Mouse (Mus musculus) midbrain, embryonic 10.5 days (tissue): ENCODE measurements around the gene Gm6525. TPM values are rescaled to one million over a fixed set of nuclear protein-coding genes. Genes with fewer than 3 reads are reported as not detected.
A peak's percentile ranks its signal among the peaks of the same experiment; 100 is the strongest.

ENCODE experiments used
- DNase-seq: peaks from one replicate; pipeline ENCODE4 v3.0.0-alpha.2; 2017; ENCODE audit warnings: low spot score
- H3K27ac ChIP-seq: fragments of 300-500 bp; sonication (generic); replicated peaks from 2 replicates; pipeline ENCODE4 v1.5.1; 2016; ENCODE audit warnings: mild to moderate bottlenecking
- H3K27me3 ChIP-seq: fragments of 300-500 bp; sonication (generic); 2 replicates; pipeline ENCODE4 v1.6.1; 2016; ENCODE audit warnings: low read depth, mild to moderate bottlenecking; ENCODE audit not compliant: poor library complexity, severe bottlenecking
- H3K36me3 ChIP-seq: fragments of 300-500 bp; sonication (generic); 2 replicates; pipeline ENCODE4 v1.6.1; 2016; ENCODE audit warnings: mild to moderate bottlenecking, moderate library complexity
- H3K4me1 ChIP-seq: fragments of 300-500 bp; sonication (generic); 2 replicates; pipeline ENCODE4 v1.6.1; 2016
- H3K4me3 ChIP-seq: fragments of 300-500 bp; sonication (generic); 2 replicates; pipeline ENCODE4 v1.5.1; 2016; ENCODE audit warnings: mild to moderate bottlenecking, moderate library complexity
- H3K9me3 ChIP-seq: fragments of 300-500 bp; sonication (generic); replicated peaks from 2 replicates; pipeline ENCODE4 v1.6.1; 2016; ENCODE audit warnings: mild to moderate bottlenecking
- WGBS: fragments of 180-500 bp; shearing (Covaris S2); methylation state at CpG from one replicate; pipeline ENCODE4 v1.1.7; 2016; 5-methylcytosine and 5-hydroxymethylcytosine counted together
- polyA plus RNA-seq: library from polyadenylated mRNA; unstranded; fragments of >200 nt; fragmentation: Nextera tagmentation; extraction: Ambion mirVana; gene quantifications from 2 replicates; pipeline ENCODE4 v1.2.1, GENCODE M21; 2016

The Gm6525 gene
- polyA plus RNA-seq, 1 experiment from 2014 or later = 1.8 TPM

GRCm38 (mm10) chr3:84205650-84206049, 31.7 kb downstream of the Gm6525 start:
- Histone ChIP-seq H3K27me3 (no peaks in the 10 kb centered on the region), H3K27ac (no peak overlapping the region), H3K4me3 (no peak overlapping the region), H3K36me3 (peaks cover 93% of the 10 kb centered on the region), H3K9me3 (no peaks in the 10 kb centered on the region), H3K4me1 (peaks cover 8% of the 10 kb centered on the region)
- DNase-seq = no peak
- 91% methylated on average over 6 of the region's 6 CpGs for WGBS

GRCm38 (mm10) chr3:84206106-84206505, 32.2 kb downstream of the Gm6525 start:
- H3K27me3 ChIP-seq = no peaks in the 10 kb centered on the region
- H3K36me3 ChIP-seq = peaks cover 88% of the 10 kb centered on the region
- DNase-seq = no peak
- H3K27ac ChIP-seq = no peak overlapping the region
- WGBS = 91% methylated on average over 3 of the region's 3 CpGs
- H3K4me1 ChIP-seq = peaks cover 8% of the 10 kb centered on the region
- H3K4me3 ChIP-seq = no peak overlapping the region
- no peaks in the 10 kb centered on the region for H3K9me3 ChIP-seq

- WGBS = 74% methylated on average over 2 of the region's 2 CpGs
- no peak for DNase-seq
- H3K4me3 ChIP-seq = no peak overlapping the region
- H3K4me1 ChIP-seq = peaks cover 8% of the 10 kb centered on the region
- H3K27ac ChIP-seq = no peak overlapping the region
- no peaks in the 10 kb centered on the region for H3K27me3 ChIP-seq
- H3K9me3 ChIP-seq = no peaks in the 10 kb centered on the region
- peaks cover 76% of the 10 kb centered on the region for H3K36me3 ChIP-seq
These were observed 33.5 kb downstream of the Gm6525 start for GRCm38 (mm10) chr3:84207366-84207765.

GRCm38 (mm10) chr3:84208475-84208874, 34.6 kb downstream of the Gm6525 start:
- H3K36me3 ChIP-seq = peaks cover 67% of the 10 kb centered on the region
- 94% methylated on average over 7 of the region's 7 CpGs for WGBS

GRCm38 (mm10) chr3:84208917-84209513, 35.1 kb downstream of the Gm6525 start:
- 93% methylated on average over 7 of the region's 7 CpGs for WGBS
- no peaks in the 10 kb centered on the region for H3K9me3 ChIP-seq
- peaks cover 10% of the 10 kb centered on the region for H3K4me1 ChIP-seq
- no peak overlapping the region for H3K4me3 ChIP-seq
- H3K27me3 ChIP-seq = no peaks in the 10 kb centered on the region
- no peak for DNase-seq
- H3K27ac ChIP-seq = no peak overlapping the region
- peaks cover 63% of the 10 kb centered on the region for H3K36me3 ChIP-seq

More at GRCm38 (mm10) chr3:84208475-84208874, 34.6 kb downstream of the Gm6525 start:
- no peak overlapping the region for H3K4me3 ChIP-seq
- H3K27me3 ChIP-seq = no peaks in the 10 kb centered on the region
- no peaks in the 10 kb centered on the region for H3K9me3 ChIP-seq
- DNase-seq = no peak
- peaks cover 8% of the 10 kb centered on the region for H3K4me1 ChIP-seq
- no peak overlapping the region for H3K27ac ChIP-seq

GRCm38 (mm10) chr3:84211340-84211875, 37.5 kb downstream of the Gm6525 start:
- Histone ChIP-seq H3K4me3 (no peak overlapping the region), H3K27me3 (no peaks in the 10 kb centered on the region), H3K4me1 (peaks cover 34% of the 10 kb centered on the region), H3K27ac (no peak overlapping the region), H3K36me3 (peaks cover 39% of the 10 kb centered on the region), H3K9me3 (no peaks in the 10 kb centered on the region)
- WGBS = 90% methylated on average over 7 of the region's 7 CpGs
- no peak for DNase-seq

GRCm38 (mm10) chr3:84214501-84214900, 40.6 kb downstream of the Gm6525 start:
- peaks cover 8% of the 10 kb centered on the region for H3K36me3 ChIP-seq
- H3K4me3 ChIP-seq = no peak overlapping the region
- no peak for DNase-seq
- no peaks in the 10 kb centered on the region for H3K27me3 ChIP-seq
- no peak overlapping the region for H3K27ac ChIP-seq
- H3K4me1 ChIP-seq = peaks cover 63% of the 10 kb centered on the region
- 90% methylated on average over 6 of the region's 6 CpGs for WGBS
- H3K9me3 ChIP-seq = no peaks in the 10 kb centered on the region

GRCm38 (mm10) chr3:84215253-84215652, 41.3 kb downstream of the Gm6525 start:
- Histone ChIP-seq H3K36me3 (peaks cover under 1% of the 10 kb centered on the region; the same call in 1 of the 2 replicates), H3K4me1 (peaks cover 71% of the 10 kb centered on the region), H3K9me3 (no peaks in the 10 kb centered on the region), H3K27ac (no peak overlapping the region), H3K4me3 (no peak overlapping the region), H3K27me3 (no peaks in the 10 kb centered on the region)
- 77% methylated on average over 9 of the region's 9 CpGs for WGBS
- DNase-seq = no peak

GRCm38 (mm10) chr3:84215743-84216360, 41.9 kb downstream of the Gm6525 start:
- Histone ChIP-seq H3K27ac (no peak overlapping the region), H3K36me3 (no peaks in the 10 kb centered on the region), H3K4me3 (no peak overlapping the region), H3K27me3 (no peaks in the 10 kb centered on the region), H3K9me3 (no peaks in the 10 kb centered on the region), H3K4me1 (peaks cover 74% of the 10 kb centered on the region)
- WGBS = 89% methylated on average over 15 of the region's 15 CpGs
- no peak for DNase-seq

GRCm38 (mm10) chr3:84217118-84217960, 43.4 kb downstream of the Gm6525 start:
- H3K36me3 ChIP-seq = no peaks in the 10 kb centered on the region
- H3K27ac ChIP-seq = peak overlapping the region; percentile 92
- H3K27me3 ChIP-seq = no peaks in the 10 kb centered on the region
- no peak for DNase-seq
- H3K9me3 ChIP-seq = no peaks in the 10 kb centered on the region
- peak overlapping the region; percentile 69; the same call in 1 of the 2 replicates for H3K4me3 ChIP-seq
- 51% methylated on average over 12 of the region's 12 CpGs for WGBS
- peaks cover 77% of the 10 kb centered on the region for H3K4me1 ChIP-seq

GRCm38 (mm10) chr3:84217961-84218351, 44.1 kb downstream of the Gm6525 start:
- peak overlapping the region; percentile 69 for H3K4me3 ChIP-seq
- 37% methylated on average over 4 of the region's 4 CpGs for WGBS
- H3K27me3 ChIP-seq = no peaks in the 10 kb centered on the region
- peak overlapping the region; percentile 92 for H3K27ac ChIP-seq
- no peaks in the 10 kb centered on the region for H3K36me3 ChIP-seq
- H3K9me3 ChIP-seq = no peaks in the 10 kb centered on the region
- H3K4me1 ChIP-seq = peaks cover 77% of the 10 kb centered on the region
- no peak for DNase-seq

- Histone ChIP-seq H3K27me3 (no peaks in the 10 kb centered on the region), H3K4me1 (peaks cover 77% of the 10 kb centered on the region), H3K4me3 (peak overlapping the region; percentile 69), H3K36me3 (no peaks in the 10 kb centered on the region), H3K9me3 (no peaks in the 10 kb centered on the region), H3K27ac (peak overlapping the region; percentile 92)
- 57% methylated on average over 2 of the region's 2 CpGs for WGBS
- DNase-seq = no peak
These were observed 44.6 kb downstream of the Gm6525 start for GRCm38 (mm10) chr3:84218498-84218897.
